In the genomic region with DNA sequence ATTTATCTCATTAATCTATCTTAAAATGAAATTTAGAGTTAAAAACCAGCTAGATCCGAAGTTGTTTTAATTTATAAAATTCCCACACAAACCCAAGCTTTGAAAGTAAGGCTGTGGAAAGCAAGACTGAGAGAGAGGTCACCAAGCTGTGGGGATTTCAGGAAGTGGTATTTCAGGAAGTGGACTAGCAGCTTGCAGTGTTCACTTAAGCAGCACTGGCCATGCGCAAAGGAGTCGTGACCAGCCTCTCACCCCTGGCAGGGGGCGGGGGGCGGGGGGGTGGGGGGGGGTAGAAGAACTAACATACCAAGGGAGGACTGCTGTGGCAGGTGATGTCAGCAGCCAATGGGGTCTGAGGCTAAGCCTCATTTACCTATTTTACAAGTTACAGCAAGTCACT, we compare ENCODE assay signal across 12 mouse cellular contexts.
DNase-seq lines count a peak whose midpoint lies in the region; ATAC-seq and TF ChIP-seq lines count a peak whose summit lies in the region.
"Had no signal": no experiment of that assay in that cellular context is flagged by ENCODE, and none has a peak within 500 bp of the region (broad histone marks: within the 10 kb centered on the region; RNA-seq: fewer than 3 reads in every experiment).

No protein-coding gene starts in this region.

- no peaks in the 10 kb centered on the region for H3K9me3 ChIP-seq in kidney, embryonic 14.5 days (ENCODE audit: control insufficient read depth, low read length)
- H3K9me3 ChIP-seq in neural tube, embryonic 15.5 days (replicated peaks): no peaks in the 10 kb centered on the region
- no peaks in the 10 kb centered on the region for H3K9me3 ChIP-seq in stomach, postnatal 0 days (ENCODE audit: control insufficient read depth, low read length)
- H3K9me3 ChIP-seq: hindbrain, embryonic 15.5 days; liver, embryonic 13.5 days had no signal

- H3K4me3 ChIP-seq in kidney, embryonic 14.5 days (ENCODE audit: low read length): no peak overlapping the region
- no peak overlapping the region for H3K4me3 ChIP-seq in neural tube, embryonic 15.5 days (replicated peaks)
- H3K4me3 ChIP-seq in stomach, postnatal 0 days (ENCODE audit: low read depth, low read length): no peak overlapping the region
- no peak overlapping the region for H3K4me3 ChIP-seq in left cerebral cortex, adult 2 months
- H3K4me3 ChIP-seq: hindbrain, embryonic 15.5 days; liver, embryonic 13.5 days had no signal

- no peak for TF ChIP-seq CTCF in stomach, postnatal 0 days (IDR thresholded peaks at IDR 0.05; ENCODE audit: low read depth)
- TF ChIP-seq CTCF in left cerebral cortex, adult 2 months (IDR thresholded peaks at IDR 0.05): no peak

- no peaks in the 10 kb centered on the region for H3K36me3 ChIP-seq in kidney, embryonic 14.5 days (ENCODE audit: control insufficient read depth, insufficient read depth, low read length)
- H3K36me3 ChIP-seq in neural tube, embryonic 15.5 days: no peaks in the 10 kb centered on the region
- no peaks in the 10 kb centered on the region for H3K36me3 ChIP-seq in stomach, postnatal 0 days (ENCODE audit: control insufficient read depth, insufficient read depth, low read length)
- H3K36me3 ChIP-seq: hindbrain, embryonic 15.5 days; liver, embryonic 13.5 days had no signal

- no peak overlapping the region for H3K9ac ChIP-seq in kidney, embryonic 14.5 days (ENCODE audit: low read depth, low read length)
- no peak overlapping the region for H3K9ac ChIP-seq in neural tube, embryonic 15.5 days (replicated peaks)
- H3K9ac ChIP-seq in stomach, postnatal 0 days (ENCODE audit: low read length): no peak overlapping the region
- H3K9ac ChIP-seq: hindbrain, embryonic 15.5 days; liver, embryonic 13.5 days had no signal

- DNase-seq in kidney, adult 8-10 months: no peak
- DNase-seq in neural tube, embryonic 10.5 days (ENCODE audit: extremely low spot score, low spot score): peak; percentile 42
- peak; percentile 41 for DNase-seq in stomach, postnatal 0 days (ENCODE audit: low spot score)
- no peak for DNase-seq in cerebellum, postnatal 14 days
- no peak for DNase-seq in left cerebral cortex, adult 2 months (ENCODE audit: extremely low spot score in 1 of 2, low spot score in 2 of 2)
- DNase-seq: adrenal gland, postnatal 10 days; cerebellum, adult 9-11 months; liver, embryonic 13.5 days had no signal

- no peak overlapping the region for H3K27ac ChIP-seq in kidney, embryonic 14.5 days (ENCODE audit: low read depth, low read length)
- H3K27ac ChIP-seq in neural tube, embryonic 15.5 days (replicated peaks): no peak overlapping the region
- no peak overlapping the region for H3K27ac ChIP-seq in stomach, postnatal 0 days (replicated peaks)
- H3K27ac ChIP-seq in left cerebral cortex, adult 2 months: no peak overlapping the region
- H3K27ac ChIP-seq: hindbrain, embryonic 15.5 days; liver, embryonic 13.5 days had no signal

- peak overlapping the region; percentile 17 for H3K4me2 ChIP-seq in kidney, embryonic 14.5 days (replicated peaks; ENCODE audit: low read depth, low read length)
- no peak overlapping the region for H3K4me2 ChIP-seq in neural tube, embryonic 15.5 days
- H3K4me2 ChIP-seq in stomach, postnatal 0 days (replicated peaks; ENCODE audit: low read depth): no peak overlapping the region
- H3K4me2 ChIP-seq: hindbrain, embryonic 15.5 days; liver, embryonic 13.5 days had no signal

- peak; percentile 88 for ATAC-seq in kidney, embryonic 14.5 days (ENCODE audit: low FRiP score, low TSS enrichment)
- ATAC-seq in neural tube, embryonic 15.5 days (ENCODE audit: low FRiP score): no peak
- ATAC-seq in granulocyte monocyte progenitor cell, adult 5-6 weeks (replicated peaks; ENCODE audit: poor library complexity, severe bottlenecking): peak; percentile 68
- ATAC-seq in stomach, postnatal 0 days (ENCODE audit: low FRiP score, low TSS enrichment): 0 out of 2 replicates have a peak, but pooled peaks have one; percentile 45

- WGBS in kidney, embryonic 14.5 days: 15% methylated on average over 5 of the region's 5 CpGs
- WGBS in neural tube, embryonic 15.5 days: 22% methylated on average over 5 of the region's 5 CpGs
- 15% methylated on average over 5 of the region's 5 CpGs for WGBS in stomach, postnatal 0 days

- no peaks in the 10 kb centered on the region for H3K27me3 ChIP-seq in kidney, embryonic 14.5 days (ENCODE audit: control insufficient read depth, insufficient read depth, low read length)
- no peaks in the 10 kb centered on the region for H3K27me3 ChIP-seq in neural tube, embryonic 15.5 days (replicated peaks)
- no peaks in the 10 kb centered on the region for H3K27me3 ChIP-seq in stomach, postnatal 0 days (ENCODE audit: control insufficient read depth, insufficient read depth, low read length)
- H3K27me3 ChIP-seq: hindbrain, embryonic 15.5 days; liver, embryonic 13.5 days had no signal

- TF ChIP-seq EP300 in stomach, postnatal 0 days (optimal IDR thresholded peaks at IDR 0.05): no peak

- 0 out of 2 replicates have a peak, but pooled peaks cover 6% of the 10 kb centered on the region for H3K4me1 ChIP-seq in kidney, embryonic 14.5 days (ENCODE audit: control insufficient read depth, insufficient read depth, low read length)
- H3K4me1 ChIP-seq in neural tube, embryonic 15.5 days: no peaks in the 10 kb centered on the region
- no peaks in the 10 kb centered on the region for H3K4me1 ChIP-seq in stomach, postnatal 0 days (replicated peaks; ENCODE audit: control insufficient read depth, insufficient read depth)
- H3K4me1 ChIP-seq: hindbrain, embryonic 15.5 days; liver, embryonic 13.5 days had no signal

- intact Hi-C loops in left cerebral cortex, adult 2 months (cut with DNase I): loop anchor here (5.0 kb wide), 1 partner anchor 422 kb away; no protein-coding TSS in a partner anchor

Comparison
In these comparisons a context has a peak if more than half of its experiments do, and no peak if none do; other contexts are left out.
1. DNase-seq: peak in neural tube, embryonic 10.5 days (single experiment) and stomach, postnatal 0 days (single experiment); none in kidney, adult 8-10 months (0 of 2), cerebellum, postnatal 14 days (0 of 2) and left cerebral cortex, adult 2 months (0 of 2).